Mouse (Mus musculus) hindbrain, embryonic 14.5 days (tissue): Measurements from ENCODE around the gene Tk2. TPM values are rescaled to one million over a fixed set of nuclear protein-coding genes. Genes with fewer than 3 reads are reported as not detected.
A peak's percentile ranks its signal among the peaks of the same experiment; 100 is the strongest.

Experiments
- ATAC-seq: fragments of 200-750 bp; cut with Nextera tagmentation; 2 replicates; pipeline ENCODE4 v1.8.0; 2017; ENCODE audit warnings: moderate number of reproducible peaks, mild to moderate bottlenecking, moderate TSS enrichment, moderate library complexity; ENCODE audit not compliant: low FRiP score
- DNase-seq: peaks from one replicate; pipeline ENCODE4 v3.0.0-alpha.2; 2015; ENCODE audit warnings: low spot score
- H3K27ac ChIP-seq: fragments of 300-500 bp; sonication (generic); 2 replicates; pipeline ENCODE4 v1.5.1; 2014; ENCODE audit warnings: mild to moderate bottlenecking, moderate library complexity
- H3K27me3 ChIP-seq: fragments of 300-500 bp; sonication (generic); 2 replicates; pipeline ENCODE4 v1.6.1; 2014; ENCODE audit warnings: mild to moderate bottlenecking, low read length, mixed read lengths; ENCODE audit not compliant: control insufficient read depth, insufficient read depth
- H3K36me3 ChIP-seq: fragments of 300-500 bp; sonication (generic); replicated peaks from 2 replicates; pipeline ENCODE4 v1.6.1; 2014; ENCODE audit not compliant: control insufficient read depth, insufficient read depth
- H3K4me1 ChIP-seq: fragments of 300-500 bp; sonication (generic); replicated peaks from 2 replicates; pipeline ENCODE4 v1.6.1; 2014; ENCODE audit warnings: antibody characterized with exemption, low read length, mixed read lengths; ENCODE audit not compliant: control insufficient read depth, insufficient read depth
- H3K4me2 ChIP-seq: fragments of 300-500 bp; sonication (generic); replicated peaks from 2 replicates; pipeline ENCODE4 v1.6.1; 2014; ENCODE audit warnings: mild to moderate bottlenecking, moderate library complexity
- H3K4me3 ChIP-seq: fragments of 300-500 bp; sonication (generic); replicated peaks from 2 replicates; pipeline ENCODE4 v1.5.1; 2014; ENCODE audit warnings: mild to moderate bottlenecking, low read length
- H3K9ac ChIP-seq: fragments of 300-500 bp; sonication (generic); 2 replicates; pipeline ENCODE4 v1.6.1; 2014
- H3K9me3 ChIP-seq: fragments of 300-500 bp; sonication (generic); 2 replicates; pipeline ENCODE4 v1.6.1; 2016; ENCODE audit warnings: low read length; ENCODE audit not compliant: control insufficient read depth
- WGBS: fragments of 180-500 bp; shearing (Covaris S2); extraction: QIAGEN DNeasy Blood & Tissue Kit; methylation state at CpG from one replicate; pipeline ENCODE4 v1.1.7; 2014; 5-methylcytosine and 5-hydroxymethylcytosine counted together
- polyA plus RNA-seq: library from polyadenylated mRNA; unstranded; fragments of >200 nt; fragmentation: Nextera tagmentation; extraction: Ambion mirVana; gene quantifications from 2 replicates; pipeline ENCODE4 v1.2.1, GENCODE M21; 2014

The Tk2 gene
- polyA plus RNA-seq, 1 experiment from 2014 or later = 46.6 TPM

DNA sequence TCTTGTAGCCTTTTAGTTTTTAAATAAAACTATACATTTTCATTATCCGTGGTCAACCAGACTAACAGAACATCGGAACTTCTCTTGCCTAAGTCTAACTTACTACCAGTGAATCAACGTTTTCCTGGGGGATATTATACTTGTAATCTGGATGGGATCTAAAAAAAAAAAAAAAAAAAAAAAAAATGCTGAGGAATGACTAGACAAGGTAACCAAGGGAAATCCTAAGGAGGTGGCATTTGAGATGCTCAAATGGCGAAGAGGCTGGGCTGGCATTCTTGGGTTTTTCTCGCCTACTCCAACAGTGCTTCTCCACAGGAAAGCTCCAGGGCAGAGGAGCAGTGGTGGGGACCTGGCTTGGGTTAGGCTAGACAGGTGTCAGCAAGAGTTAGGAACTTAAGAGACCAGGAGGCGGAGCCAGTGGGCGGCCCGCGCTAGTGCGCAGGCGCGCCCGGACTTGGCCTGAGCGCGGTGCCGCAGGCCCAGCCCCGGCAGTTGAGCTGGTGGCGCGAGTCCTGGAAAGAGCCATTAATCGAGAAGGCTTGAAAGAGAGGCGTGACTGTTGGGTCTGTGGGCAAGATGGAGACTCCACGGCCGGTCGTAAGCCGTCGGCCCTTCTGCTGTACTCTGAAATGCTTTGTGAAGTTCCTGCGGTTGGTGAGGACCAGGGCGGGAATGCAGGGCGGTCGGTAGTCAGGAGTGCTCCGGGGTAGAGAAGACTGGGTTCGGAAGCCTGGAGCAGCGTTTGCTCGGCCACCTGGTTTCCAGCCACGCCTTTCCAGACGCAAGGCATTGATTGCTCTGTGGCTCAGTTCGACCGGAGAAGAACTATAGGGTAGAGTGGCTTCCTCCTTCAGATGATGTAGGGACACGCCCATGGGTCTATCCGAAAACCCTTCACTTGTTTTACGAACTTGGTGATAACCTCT is 2.3 kb upstream of the Tk2 start, which contains the start of gene Cklf:
Cklf (plus strand) TSS at position 423 of the 929 bp plus-strand sequence.
- no peaks in the 10 kb centered on the region for H3K36me3 ChIP-seq
- peak within 1 kb of the TSS; percentile 87 for H3K4me2 ChIP-seq
- ATAC-seq (peak; percentile 81), DNase-seq (peak; percentile 93)
- H3K9me3 ChIP-seq = no peaks in the 10 kb centered on the region
- H3K4me1 ChIP-seq = peaks cover 21% of the 10 kb centered on the region
- H3K9ac ChIP-seq = peak within 1 kb of the TSS; percentile 79
- peak within 1 kb of the TSS; percentile 71 for H3K27ac ChIP-seq
- peak within 1 kb of the TSS; percentile 54 for H3K4me3 ChIP-seq
- H3K27me3 ChIP-seq = no peaks in the 10 kb centered on the region
- WGBS = 4% methylated on average over 41 of the region's 41 CpGs

DNA sequence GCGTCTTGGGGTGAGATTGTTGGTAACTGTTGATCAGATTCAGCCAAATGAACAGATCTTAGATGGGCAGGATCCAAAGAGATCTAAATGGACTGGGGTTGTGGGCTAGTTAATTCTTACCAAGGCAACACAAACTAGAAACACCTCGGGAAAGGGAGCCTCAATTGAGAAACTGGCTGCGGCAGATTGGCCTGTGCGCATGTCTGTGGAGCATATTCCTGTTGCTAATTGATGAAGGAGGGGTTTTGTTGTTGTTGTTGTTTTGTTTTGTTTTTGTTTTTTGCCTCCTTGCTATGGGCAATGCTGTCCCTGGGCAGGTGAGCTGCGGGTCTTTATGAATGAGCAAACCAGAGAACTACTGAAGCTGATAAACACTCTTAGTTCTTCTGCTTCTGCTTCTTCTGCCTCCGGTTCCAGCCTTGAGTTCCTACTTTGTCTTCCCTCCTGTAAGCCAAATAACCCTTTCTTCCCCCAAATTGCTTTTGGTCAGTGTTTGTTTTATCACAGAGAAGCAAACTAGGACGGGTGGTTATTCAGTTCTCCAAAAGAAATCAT is 1.2 kb upstream of the Tk2 start:
- no peak overlapping the region for H3K9ac ChIP-seq
- H3K27ac ChIP-seq = no peak overlapping the region
- H3K4me2 ChIP-seq = no peak overlapping the region
- H3K27me3 ChIP-seq = no peaks in the 10 kb centered on the region
- ATAC-seq (no peak), DNase-seq (no peak)
- no peaks in the 10 kb centered on the region for H3K9me3 ChIP-seq
- H3K4me1 ChIP-seq = peaks cover 21% of the 10 kb centered on the region
- H3K4me3 ChIP-seq = no peak overlapping the region
- peaks cover 12% of the 10 kb centered on the region for H3K36me3 ChIP-seq
- WGBS = 88% methylated on average over 7 of the region's 7 CpGs

DNA sequence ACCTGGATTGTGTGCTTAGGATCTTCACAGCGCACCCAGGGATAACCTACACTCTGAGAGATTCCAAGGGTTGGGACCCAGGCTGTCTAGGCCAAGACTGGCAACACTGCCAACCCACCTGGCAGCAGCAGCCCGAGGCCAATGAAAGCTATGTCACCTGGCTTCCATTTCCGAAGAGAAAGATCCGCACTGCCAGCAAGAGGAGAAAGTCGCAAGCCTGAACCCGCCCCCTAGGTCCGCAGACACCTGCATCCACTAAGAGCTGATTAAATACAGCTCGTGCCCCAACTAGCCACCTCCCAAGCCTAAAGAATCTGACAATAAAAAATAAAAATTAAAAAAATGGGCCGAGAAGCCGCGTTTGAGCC is 466 bp downstream of the Tk2 start:
- ATAC-seq (no peak), DNase-seq (no peak)
- Histone ChIP-seq H3K36me3 (peaks cover 26% of the 10 kb centered on the region), H3K27me3 (no peaks in the 10 kb centered on the region), H3K4me1 (peaks cover 21% of the 10 kb centered on the region), H3K4me2 (peak overlapping the region; percentile 94), H3K27ac (no peak overlapping the region), H3K4me3 (peak overlapping the region; percentile 75), H3K9me3 (no peaks in the 10 kb centered on the region), H3K9ac (peak overlapping the region; percentile 84)
- 4% methylated on average over 11 of the region's 11 CpGs for WGBS

DNA sequence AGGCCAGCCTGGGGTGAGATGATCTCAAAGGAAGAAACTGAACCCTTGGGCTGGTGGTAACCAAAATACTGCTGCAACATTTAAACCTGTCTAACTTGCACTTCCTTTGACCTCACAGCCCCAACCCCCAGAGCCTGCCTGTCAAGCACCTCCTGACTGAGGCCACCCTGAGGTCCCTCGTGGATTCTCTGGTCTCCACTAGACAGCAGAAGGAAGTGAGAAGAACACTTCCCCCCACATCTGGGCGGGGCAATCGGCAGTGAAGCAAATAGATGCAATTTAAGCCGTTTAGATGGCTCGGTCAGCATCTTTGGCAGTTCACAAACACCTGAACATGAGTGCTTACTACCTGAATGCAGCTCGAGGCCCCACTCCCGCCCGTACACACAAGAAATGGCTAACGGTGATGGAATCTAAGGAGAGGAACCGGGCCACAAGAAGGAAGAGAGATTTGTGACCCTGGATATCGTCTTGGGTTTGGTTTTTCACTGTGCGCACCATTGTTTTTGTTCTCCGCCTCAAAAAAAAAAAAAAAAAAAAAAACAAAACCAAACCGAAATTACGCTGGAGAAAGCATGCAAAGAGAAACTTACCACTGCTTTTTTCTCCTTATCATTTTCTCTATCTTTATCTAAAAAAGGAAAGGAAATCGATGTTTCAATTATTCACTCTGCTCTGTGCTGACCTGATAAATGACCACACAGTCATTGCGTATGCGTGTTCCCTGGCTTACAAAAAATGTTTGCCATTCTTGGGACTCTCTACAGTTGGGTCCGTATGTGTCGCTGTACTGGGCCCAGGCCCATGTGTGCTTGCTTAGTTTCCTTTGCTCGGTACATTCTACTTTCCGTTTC is 1.1 kb downstream of the Tk2 start:
- no peak overlapping the region for H3K27ac ChIP-seq
- peaks cover 21% of the 10 kb centered on the region for H3K4me1 ChIP-seq
- H3K9me3 ChIP-seq = no peaks in the 10 kb centered on the region
- 73% methylated on average over 22 of the region's 22 CpGs for WGBS
- peak overlapping the region; percentile 75 for H3K4me3 ChIP-seq
- peak overlapping the region; percentile 84 for H3K9ac ChIP-seq
- DNase-seq = no peak
- H3K36me3 ChIP-seq = peaks cover 33% of the 10 kb centered on the region
- peak overlapping the region; percentile 94 for H3K4me2 ChIP-seq
- H3K27me3 ChIP-seq = no peaks in the 10 kb centered on the region
- no peak for ATAC-seq

DNA sequence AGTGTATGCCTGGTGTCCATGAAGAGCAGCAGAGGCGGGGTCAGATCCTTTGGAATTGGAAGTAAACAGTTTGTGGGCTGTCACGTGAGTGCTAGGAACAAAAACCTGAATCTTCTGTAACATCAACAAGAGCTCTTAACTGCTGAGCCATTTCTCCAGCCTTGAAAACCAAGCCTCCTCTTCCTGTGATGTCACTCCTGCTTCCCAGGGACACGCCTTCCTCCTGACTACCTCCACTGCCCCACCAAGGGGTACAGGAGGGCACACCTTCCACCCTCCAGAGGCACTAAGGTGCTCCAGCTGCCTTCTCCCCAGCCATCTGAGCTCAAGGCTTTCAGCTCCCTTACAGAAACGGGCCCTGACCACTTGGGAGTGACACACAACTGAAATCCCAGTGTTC is 1.7 kb downstream of the Tk2 start:
- DNase-seq (no peak), ATAC-seq (no peak)
- H3K9me3 ChIP-seq = no peaks in the 10 kb centered on the region
- H3K36me3 ChIP-seq = peaks cover 39% of the 10 kb centered on the region
- H3K27ac ChIP-seq = no peak overlapping the region
- H3K4me3 ChIP-seq = no peak overlapping the region
- H3K27me3 ChIP-seq = no peaks in the 10 kb centered on the region
- H3K9ac ChIP-seq = no peak overlapping the region
- 86% methylated on average over 4 of the region's 4 CpGs for WGBS
- peaks cover 20% of the 10 kb centered on the region for H3K4me1 ChIP-seq
- no peak overlapping the region for H3K4me2 ChIP-seq

DNA sequence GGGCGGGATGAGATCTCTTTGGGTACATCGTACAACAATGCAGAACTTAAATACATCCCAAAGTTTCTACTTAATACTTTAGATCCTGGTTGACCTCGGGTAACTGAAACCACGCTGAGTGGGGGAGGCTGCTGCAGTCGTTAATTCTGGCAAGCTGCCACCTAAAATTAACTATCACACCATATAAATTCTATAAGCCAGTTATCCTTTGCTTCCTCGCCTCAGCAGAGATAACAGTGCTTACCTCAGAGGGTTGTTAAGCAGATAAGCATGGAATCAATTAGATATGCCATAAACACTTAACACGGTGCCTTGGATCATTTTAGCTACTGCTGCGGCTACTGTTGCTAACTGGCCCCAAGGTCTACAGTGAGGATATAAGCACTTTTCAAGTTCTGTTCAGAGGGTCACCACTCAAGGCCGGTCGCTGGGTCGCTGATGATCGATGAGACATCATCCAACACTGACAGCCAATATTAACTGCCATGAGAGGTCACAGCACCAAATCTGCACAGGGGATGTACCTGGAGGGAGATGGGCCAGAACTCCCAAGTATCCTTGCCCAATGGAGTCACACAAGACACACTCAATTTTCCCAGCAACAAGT is 6.2 kb downstream of the Tk2 start:
- H3K4me1 ChIP-seq = peaks cover 5% of the 10 kb centered on the region
- H3K4me2 ChIP-seq = no peak overlapping the region
- 82% methylated on average over 12 of the region's 12 CpGs for WGBS
- H3K9me3 ChIP-seq = no peaks in the 10 kb centered on the region
- ATAC-seq = no peak
- peaks cover 84% of the 10 kb centered on the region for H3K36me3 ChIP-seq
- no peak for DNase-seq
- H3K27ac ChIP-seq = no peak overlapping the region
- no peak overlapping the region for H3K4me3 ChIP-seq
- H3K9ac ChIP-seq = no peak overlapping the region
- H3K27me3 ChIP-seq = no peaks in the 10 kb centered on the region

DNA sequence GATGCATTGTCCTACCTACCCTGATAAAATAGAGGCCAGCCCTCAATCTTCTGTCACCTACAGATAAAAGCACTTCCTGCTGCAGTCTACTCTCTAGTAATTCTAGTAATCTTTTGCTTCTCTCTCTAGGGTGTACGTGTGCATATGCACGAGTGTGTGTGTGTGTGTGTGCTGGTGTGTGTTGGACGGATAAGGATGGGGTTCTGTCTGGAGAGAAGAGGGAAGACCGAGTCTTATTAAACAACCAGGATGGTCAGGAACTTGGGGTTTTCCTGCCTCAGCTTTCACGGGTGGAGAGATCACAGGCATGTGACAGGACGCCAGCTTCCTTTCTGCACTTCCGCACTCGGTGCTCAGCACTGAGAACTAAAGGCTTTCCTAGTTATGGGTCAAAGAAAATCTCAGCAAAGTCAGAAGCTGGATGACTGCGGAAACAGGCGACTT is 8.9 kb downstream of the Tk2 start:
- no peak for DNase-seq
- Histone ChIP-seq H3K27me3 (no peaks in the 10 kb centered on the region), H3K9me3 (no peaks in the 10 kb centered on the region), H3K27ac (no peak overlapping the region), H3K9ac (no peak overlapping the region), H3K4me3 (no peak overlapping the region), H3K4me1 (no peaks in the 10 kb centered on the region), H3K4me2 (no peak overlapping the region), H3K36me3 (peaks cover 99% of the 10 kb centered on the region)
- no peak for ATAC-seq
- 93% methylated on average over 10 of the region's 10 CpGs for WGBS

DNA sequence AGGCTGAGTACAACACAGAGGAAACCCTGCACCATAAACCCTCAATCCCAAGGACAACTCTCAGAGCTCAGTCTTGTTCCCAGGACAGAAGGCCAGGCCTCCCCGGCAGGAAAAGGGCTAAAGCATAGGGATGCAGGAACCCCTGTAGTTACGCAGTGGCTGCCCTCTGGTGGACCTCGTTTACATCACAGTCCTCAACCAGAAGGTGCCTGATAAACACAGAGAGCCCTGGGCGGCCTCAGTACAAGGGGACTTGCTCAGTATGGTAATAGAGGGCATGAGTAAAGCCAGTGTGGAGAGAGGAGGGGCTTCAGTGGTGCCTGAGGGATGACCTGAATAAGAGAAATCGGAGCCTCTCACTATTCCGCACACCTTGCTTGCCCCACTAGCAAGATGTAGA is 13.8 kb downstream of the Tk2 start:
- ATAC-seq (no peak), DNase-seq (peak; percentile 40)
- 44% methylated on average over 6 of the region's 6 CpGs for WGBS
- H3K4me1 ChIP-seq = no peaks in the 10 kb centered on the region
- no peak overlapping the region for H3K9ac ChIP-seq
- H3K9me3 ChIP-seq = no peaks in the 10 kb centered on the region
- H3K27me3 ChIP-seq = no peaks in the 10 kb centered on the region
- no peak overlapping the region for H3K27ac ChIP-seq
- no peak overlapping the region for H3K4me3 ChIP-seq
- no peak overlapping the region for H3K4me2 ChIP-seq
- peaks cover 100% of the 10 kb centered on the region for H3K36me3 ChIP-seq

DNA sequence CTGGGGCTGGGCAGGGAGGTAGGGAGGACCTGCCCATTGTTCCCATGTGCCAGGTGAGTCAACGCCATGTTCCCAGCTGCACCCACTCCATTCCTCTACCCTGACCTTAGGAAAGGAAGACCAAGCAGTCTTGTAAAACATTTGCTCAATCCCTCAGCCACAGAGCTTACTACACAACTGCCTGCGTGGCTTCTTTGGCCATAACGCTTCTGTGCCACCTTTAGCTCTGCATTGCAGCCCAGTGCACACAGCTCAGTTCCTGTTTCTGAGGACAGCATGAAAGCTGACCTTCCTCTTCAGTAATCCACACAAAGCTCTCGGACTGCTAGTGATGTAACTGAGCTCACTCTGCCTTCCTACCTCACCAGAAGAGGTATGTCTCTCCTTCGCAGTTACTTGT is 15.4 kb downstream of the Tk2 start:
- Histone ChIP-seq H3K27me3 (no peaks in the 10 kb centered on the region), H3K36me3 (peaks cover 100% of the 10 kb centered on the region)
- 96% methylated on average over 5 of the region's 5 CpGs for whole genome bisulfite sequencing

More for the DNA sequence above, 15.4 kb downstream of the Tk2 start:
- DNase-seq (no peak), ATAC-seq (no peak)
- no peak overlapping the region for H3K4me2 ChIP-seq
- H3K4me1 ChIP-seq = no peaks in the 10 kb centered on the region
- H3K4me3 ChIP-seq = no peak overlapping the region
- H3K9me3 ChIP-seq = no peaks in the 10 kb centered on the region
- H3K27ac ChIP-seq = no peak overlapping the region
- H3K9ac ChIP-seq = no peak overlapping the region
